Mouse (Mus musculus): ENCODE measurements around the gene Ddah1.

The Ddah1 gene

DNA sequence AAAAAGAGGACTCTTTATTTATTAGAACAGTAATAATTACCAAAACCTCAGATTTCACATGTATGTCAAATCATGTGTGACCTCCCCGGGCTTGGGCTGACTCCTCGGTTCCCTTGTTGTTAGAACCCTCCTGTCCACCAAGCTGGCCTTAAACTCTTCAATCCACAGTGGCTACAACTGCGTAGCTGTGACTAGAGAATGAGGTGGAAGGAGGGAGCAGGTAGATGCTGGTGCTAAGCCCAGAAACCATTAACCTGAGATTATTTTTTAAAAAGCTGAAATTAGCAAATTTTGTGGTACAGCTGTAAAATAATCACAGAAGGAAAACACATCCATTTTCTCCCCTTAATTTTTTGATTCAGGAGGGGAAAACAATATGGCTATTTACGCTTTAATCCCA is 10.0 kb downstream of the Ddah1 start:
- DNase-seq = no peak

DNA sequence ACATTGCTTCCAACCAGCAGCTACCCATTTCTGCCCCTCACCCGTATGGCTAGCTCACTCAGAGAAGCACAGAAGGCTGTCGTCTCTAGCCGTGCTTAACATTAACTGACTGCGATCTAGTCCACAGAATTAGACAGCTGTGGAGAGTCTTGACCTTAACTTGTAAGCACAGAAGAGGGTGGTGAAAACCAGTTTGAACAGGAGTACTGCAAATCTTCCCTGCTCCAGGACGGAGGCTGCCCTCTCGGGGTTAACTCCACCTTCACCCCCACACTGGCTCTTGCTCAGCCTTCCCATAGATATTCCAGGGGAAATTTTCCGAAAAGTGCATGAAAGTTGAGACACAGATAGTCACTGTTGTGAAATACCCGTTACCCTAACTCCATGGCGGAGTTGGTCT is 14.9 kb downstream of the Ddah1 start:
- DNase-seq = no peak

DNA sequence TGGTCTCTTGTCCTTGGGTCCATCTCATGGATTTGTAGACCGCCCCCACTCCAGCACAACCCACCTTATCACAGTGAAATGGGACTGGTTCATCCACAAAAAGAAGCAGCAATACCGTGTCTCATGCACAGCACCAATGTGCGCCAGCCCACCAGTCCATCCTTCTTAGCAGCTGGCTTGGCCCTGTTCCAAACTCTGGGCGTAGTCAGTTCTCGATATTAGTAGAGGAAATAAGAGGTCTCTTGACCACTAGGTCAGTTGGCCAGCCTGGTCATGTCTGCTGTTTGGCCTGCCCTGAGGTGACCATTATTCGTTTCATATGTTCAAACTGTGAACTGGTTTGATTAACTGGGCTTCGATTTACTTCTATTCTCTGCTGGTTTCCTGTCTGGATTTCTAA is 15.9 kb downstream of the Ddah1 start:
- DNase-seq = no peak

DNA sequence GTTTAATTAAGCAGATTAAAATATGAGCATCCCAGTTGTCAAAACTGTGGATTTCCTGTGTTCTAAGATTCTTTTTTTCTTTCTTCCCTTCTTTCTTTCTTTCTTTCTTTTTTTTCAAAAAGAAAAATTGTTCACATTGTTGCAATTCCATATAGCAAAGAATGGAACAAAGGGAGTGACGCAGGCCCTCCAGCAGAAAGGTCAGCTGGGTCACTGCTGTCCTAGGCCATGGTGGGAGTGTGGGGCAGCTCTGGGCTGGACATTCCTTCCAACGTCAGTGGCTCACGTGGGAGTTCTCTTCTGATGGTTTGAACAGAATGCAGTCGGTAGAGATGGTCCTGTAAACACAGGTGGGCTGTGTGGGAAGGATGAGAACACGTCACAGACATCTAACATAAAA is 16.8 kb downstream of the Ddah1 start:
- DNase-seq = no peak

DNA sequence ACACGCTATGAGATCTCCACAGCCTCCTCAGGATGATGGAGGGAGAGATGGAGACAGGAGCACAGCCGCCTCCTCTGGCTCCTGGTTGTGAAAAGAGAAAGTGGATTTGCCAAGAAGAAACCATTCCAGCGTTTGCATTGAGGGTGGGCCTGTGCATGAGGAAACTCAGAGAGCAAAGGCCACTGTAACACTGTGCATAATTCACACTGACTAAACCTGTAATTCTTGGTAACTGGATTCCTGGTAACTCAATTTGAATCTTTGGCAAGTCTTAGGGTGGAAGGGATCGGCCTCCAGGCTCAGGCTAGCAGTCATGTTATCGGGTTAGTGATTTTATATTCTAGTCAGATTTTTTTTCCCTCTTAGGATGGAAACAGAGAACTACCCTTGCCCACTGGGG is 17.4 kb downstream of the Ddah1 start:
- no peak for DNase-seq

DNA sequence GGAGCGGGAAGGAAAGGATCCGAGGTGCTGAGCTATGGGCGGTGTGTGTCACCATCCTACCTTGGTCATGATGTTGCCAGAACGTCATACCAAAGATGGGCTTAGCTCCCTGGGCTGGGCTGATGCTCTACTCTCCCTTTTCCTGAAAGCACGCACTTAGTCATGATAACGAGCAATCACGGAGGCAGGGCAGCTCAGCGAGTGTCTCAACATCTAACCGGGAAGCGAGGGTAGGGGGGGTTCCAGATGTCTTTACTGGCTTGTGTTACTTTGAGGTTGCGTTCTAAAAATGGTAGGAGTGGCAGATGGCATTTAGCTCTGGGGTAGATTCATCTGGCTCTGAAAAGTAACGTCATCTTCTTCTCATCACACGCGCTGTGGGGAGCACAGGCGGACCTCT is 18.5 kb downstream of the Ddah1 start:
- DNase-seq = peak; percentile 16

DNA sequence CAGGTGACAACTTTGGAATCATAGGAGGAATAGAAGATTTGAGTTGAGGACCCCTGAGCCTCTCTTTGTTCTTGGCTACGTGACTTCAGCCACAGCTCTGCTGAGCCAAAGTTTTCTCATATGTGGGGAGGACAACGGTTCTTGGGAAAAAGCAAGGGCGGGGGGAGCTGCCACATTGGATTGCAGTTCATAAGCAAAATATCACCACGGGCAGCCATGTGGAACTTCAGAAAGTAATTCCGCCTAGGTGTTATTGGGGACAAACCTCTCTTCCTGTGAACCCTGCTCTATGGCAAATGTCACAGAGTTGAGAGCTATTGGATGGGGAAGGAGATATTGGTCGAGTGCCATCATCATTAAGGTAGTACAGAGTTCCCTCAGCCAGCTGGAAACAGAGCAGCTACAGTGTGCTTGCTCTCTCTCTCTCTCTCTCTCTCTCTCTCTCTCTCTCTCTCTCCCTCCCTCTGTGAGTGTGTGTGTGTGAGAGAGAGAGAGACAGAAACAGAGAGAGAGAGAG is 20.0 kb downstream of the Ddah1 start:
- no peak for DNase-seq

DNA sequence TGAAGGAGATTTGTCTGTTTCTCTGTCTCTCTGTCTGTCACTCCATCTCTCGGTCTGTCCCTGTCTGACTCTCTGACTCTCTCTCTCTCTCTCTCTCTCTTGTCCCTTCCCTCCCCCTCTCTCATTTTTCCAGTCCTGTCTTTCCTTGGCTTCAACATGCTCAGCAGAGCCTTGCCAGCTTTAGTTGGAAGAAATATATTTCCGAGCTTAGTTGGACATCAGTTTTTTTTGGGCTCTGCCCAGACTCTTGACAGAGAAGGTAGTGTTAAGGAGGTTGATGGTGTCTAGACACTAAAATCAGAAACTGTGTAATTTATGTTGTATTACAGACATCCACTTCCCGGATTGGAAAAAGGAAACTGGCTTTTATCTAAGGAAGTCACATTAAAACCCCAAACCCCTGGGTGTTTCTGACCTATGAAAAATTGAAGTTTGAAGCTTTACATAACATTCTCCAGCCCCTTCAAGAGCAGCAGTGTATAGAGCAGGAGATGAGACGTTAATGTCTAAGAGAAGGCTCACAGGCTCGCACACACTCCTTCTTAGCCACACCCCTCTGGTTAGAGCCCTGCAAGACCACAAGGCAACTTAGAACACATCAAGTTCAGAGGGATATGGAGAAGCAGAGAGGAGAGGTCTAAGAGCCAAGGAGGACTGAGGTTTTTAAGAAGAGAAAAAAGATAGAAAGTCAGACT is 21.0 kb downstream of the Ddah1 start:
- no peak for DNase-seq

DNA sequence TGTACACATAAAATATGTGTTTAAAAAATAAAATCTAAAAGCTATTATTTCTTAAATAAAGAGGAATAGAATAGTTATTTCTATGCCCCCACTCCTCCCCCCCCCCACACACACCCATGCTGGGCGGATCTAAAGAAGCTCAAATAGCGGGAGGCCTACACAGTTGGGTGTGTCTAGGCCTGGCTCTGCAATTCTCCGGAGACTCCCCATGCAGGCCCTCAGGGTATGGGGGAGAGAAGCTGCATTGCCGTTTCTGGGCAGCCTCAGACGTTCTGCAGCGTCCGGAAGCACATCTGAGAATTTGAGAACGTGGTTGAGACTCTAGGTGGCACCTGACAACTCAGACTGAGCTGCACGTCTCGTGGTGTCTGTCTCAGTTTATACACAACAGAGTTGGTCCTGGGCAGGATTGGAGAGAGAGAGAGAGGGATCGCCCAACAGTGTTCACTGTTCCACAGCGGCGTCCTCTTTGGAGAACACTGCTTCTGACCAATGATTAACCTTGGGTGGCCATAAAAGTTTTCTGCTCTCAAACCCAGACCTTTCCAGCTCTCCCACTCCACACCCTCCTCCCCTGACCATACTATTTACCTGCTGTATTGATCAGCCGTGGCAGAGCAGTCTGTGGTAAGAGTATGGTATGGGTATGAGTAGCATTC is 22.4 kb downstream of the Ddah1 start:
- no peak for DNase-seq

DNA sequence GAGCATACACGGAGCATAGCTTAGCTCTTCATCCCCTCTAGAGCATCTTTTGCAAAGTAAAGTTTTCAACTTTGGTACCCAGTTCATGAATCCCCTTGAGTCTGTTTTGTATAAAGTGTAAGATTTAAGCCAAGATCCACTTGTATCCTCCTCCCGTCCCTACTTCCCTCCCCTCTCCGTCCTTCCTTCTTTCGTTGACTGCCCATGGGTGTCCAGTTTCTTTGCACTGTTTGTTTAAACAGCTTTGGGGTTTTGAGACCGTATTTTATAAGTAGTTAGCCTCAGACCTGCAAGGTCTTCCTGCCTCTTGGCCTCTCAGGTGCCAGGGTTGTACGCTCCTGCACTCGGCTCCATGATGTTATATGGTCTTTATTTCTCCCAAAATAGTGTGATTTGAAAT is 26.8 kb downstream of the Ddah1 start:
- no peak for DNase-seq

DNA sequence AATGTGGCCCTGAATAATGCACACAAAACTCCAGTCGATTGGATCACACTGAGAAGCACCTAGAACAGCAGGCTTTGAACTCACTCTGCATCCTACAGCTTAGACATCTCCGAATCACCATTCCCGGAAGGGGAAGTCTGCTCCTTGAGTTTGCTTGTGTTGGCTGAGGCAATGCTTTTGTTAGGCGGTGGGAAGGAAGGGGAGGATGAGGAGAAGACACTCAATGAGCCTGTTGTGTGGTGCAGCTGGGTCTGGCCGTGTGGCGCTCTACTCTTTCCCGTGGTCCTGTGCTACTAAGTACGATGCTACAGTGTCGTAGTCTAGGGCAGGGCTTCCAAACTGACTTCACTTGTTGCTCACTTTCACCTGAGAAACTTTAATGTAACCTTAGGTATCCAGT is 28.8 kb downstream of the Ddah1 start:
- no peak for DNase-seq

DNA sequence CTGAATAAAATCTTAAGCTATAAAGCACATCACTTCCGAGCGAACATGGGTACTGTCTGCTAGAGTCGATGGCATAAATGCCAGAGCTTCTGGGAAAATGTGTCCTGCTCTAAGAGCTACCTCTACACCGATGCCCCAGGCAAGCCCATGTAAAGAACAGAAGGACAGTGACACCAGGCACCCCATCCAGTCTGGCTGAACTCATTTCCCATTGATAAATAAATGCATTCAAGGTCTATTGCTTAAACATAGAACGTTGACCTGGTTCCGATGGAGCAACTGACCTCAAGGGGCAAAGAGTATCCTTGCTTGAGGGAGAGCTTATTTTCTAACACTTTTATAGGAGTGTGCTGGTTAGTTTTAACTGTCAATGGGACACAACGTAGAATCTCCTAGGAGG is 30.6 kb downstream of the Ddah1 start:
- no peak for DNase-seq

DNA sequence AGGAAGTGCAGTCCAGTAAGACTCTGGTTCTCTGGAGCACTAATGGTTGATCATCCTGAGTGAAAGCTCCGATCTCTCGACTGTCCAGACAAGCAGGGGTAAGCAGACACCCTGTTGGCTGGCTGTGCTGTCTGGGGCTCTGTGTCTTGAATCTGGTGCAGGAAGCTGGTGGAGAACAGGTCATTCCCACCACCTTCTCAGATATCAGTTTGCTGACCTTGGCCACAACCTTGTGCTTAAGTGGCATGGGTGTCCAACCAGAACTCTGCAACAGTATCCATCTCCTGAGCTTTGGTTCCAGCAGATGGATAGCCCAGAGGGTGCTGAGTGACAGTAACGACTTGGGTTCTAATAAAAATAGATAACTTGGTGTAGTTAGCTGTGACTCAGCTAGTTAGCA is 31.8 kb downstream of the Ddah1 start:
- no peak for DNase-seq

DNA sequence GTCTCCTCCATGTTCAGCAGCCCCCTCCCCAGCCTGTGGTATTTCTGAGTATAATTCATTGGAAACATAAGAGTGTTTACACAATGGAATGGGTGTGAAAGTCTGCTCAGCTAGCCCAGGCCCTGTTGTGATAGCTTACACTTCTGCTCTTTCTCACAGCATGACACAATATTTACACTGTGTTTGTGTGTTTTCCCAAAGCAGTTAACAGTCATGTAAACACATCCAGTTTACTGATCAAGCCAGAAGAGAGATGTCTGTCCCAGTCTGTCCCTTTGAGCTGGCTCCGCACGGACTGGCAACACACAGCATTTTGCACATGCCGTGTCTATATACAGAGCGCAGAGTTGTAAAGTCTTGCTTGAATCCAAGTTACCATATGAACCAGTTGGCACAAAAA is 32.2 kb downstream of the Ddah1 start:
- DNase-seq = no peak

DNA sequence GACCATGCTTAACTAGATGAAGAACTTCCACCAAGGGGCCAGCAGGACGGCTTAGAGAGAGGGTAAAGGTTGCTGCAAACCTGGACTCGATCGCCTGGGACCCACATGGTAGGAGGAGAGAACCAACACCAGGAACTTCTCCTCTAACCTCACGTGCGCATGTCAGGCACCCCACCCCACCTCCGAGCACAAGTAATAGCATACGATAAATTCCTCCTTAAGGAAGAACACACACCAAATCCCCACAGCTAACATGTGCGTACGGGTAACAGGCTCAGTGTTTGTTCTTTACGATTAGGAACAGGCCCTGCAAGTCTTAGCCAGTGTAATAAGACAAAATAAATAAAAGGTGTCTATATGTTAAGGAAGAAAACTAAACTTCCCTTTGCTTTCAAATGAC is 35.9 kb downstream of the Ddah1 start:
- DNase-seq = no peak

DNA sequence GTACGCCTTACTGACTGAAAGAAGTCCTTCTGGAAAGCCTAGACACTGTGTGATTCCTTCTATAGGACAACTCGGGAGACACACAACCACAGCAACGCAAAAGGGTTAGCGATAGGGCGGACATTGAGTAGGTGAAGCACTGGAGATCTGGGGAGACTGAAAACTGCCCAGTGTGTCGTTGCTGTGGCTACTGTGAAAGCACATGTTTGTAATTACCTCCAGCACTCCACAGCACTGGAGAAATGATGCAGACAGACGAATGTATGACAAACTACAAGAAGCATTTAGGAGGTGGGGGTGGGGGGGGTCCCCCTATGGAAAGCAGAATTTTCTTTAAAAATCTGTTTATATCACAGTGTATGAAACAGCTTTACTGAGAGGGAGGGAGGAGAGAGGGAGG is 37.4 kb downstream of the Ddah1 start:
- no peak for DNase-seq

DNA sequence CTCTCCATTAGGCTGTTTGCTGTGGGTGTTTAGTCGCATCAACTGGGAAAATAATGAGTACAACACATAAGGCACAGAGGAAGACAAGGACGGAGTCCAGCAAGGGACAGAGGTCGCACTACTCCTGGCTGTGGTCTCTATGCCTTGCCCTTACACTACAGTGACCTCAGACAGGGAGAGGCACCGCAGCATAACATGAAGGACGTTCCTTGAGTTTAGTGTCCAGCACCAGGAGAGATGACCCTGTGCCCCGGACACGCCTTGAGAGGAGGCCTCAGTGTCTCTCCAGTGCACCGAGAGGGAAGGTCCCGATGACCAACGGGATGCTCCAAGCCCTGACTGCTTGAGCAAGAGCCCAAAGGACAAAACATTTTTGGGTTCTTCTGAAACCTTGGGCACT is 39.6 kb downstream of the Ddah1 start:
- DNase-seq = no peak

DNA sequence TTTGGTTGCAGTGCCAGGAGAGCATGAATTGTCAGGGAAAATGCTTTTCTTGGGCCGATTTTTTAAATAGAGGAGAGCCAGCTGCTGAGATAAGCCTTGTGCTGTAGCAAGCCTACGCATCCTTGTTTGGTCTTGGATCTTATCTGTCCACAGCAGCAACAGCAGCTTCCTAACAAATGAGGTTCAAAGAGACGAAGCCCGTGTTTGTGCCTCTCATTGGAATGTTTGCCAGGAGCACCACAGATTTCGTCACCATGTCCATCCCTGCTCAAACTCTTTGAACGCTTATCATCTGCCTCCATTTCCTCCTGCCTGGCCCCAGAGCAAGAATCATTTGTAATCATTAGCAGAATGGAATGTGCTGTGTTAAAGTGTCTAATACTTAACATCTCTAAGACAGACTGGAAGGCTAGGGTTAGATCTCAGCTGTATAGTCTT is 40.3 kb downstream of the Ddah1 start:
- DNase-seq = no peak

DNA sequence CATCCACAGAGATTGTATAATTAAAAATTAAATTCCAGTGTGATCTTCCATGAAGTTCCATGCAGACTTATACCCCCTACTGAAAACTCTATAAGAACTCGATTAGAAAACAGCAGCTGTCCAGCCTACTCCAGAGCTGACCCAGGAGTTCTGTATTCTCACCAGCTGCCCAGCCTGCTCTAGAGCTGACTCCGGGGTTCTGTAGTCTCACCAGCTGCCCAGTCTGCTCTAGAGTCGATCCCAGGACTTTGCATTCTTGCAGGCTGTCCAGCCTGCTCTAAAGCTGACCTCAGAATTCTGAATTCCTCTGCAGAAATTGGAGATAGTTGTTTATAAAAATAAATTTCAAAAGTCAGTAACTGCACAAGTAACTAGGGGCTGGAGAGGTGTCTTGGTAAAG is 40.9 kb downstream of the Ddah1 start:
- no peak for DNase-seq

DNA sequence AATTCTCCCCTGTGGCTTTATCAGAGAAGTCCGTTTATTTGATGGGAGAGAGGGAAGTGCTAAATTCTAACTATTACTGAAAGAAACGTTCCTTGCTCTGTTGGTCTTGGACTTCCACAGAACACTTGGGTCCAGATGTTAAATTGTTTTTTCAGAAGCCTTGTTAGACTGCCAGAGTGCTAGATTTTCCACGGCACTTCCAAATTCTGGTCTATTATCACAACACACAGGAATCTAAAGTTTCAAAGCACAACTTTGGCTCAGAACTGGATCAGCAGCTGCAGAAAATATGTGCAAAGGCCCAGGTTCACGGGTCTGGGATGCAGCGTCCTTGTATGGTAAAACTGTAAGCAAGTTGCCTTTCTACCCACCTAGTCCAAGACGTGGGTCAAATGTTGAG is 43.6 kb downstream of the Ddah1 start:
- no peak for DNase-seq

DNA sequence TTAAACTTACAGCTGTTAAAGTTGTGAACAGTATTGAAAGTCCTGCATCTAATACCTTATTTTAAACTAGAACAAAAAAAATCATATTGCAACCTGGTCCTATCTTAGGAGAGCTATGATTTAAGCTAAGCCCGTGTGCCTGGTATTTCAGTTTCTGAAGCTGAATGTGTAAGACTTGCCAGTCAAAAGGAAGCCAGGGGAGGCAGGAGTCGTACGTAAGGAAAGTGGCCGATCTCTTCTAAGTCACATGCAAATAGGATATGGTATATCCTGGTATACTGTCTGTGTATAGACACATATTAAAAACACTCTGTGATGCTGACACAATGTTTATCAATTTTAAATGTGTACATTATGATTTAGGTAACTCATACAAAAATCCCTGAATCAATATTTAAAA is 47.4 kb downstream of the Ddah1 start:
- DNase-seq = no peak

DNA sequence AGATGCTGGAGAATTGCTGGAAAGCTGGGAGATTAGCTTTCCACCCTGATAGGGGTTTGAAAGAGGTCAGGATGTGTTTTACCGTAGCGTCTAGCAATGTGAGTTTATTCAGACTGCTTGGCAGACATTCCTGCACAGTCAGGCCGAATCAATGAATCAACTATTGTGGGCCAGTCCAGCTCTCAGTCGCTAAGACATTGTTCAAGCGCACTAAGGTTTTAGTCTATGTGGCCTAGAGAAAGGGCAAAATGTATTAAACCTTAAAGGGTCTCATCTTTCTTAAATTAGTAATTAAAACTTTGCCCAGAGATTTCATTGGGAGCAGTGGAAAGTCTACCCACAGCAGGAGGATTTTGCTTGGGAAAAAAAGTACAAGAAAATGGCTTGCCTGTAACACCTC is 48.0 kb downstream of the Ddah1 start:
- no peak for DNase-seq

DNA sequence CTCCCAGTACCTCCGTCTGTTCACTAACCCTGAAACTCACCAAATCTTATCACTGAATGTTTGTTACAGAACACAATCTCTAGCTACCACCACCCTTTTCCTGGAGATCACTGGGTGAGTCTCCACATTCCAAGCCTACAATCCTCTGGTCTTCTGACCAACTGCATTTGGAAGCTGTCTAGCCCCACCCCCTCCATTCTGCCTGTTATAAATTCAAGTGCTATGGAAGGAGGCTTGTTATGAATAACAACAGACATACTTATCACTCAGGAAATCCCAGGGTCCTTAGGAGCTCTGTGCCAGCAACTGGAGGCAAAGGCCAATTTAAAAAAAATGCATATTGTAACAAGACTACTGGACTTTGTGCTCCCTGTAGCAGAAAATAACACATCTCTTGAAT is 58.3 kb downstream of the Ddah1 start:
- DNase-seq = no peak

DNA sequence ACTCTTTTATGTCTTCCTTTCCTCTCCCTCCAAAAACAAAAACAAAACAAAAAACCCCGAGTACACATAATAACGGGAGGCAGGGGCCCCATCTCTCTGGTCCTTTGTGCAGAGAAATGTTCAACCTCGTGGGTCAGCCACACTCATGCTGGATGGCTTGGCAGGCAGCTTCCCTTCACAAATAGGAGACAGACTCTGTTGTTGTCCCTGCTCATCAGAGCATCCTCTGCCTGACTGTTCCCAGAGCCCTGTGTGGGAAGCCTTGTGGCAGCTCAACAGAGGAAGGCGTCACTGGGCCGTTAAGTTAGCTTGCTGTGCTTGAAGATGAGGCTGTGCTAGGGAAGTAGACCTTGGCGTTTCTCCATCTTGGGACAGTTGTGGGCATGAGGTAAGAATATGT is 58.8 kb downstream of the Ddah1 start:
- no peak for DNase-seq

DNA sequence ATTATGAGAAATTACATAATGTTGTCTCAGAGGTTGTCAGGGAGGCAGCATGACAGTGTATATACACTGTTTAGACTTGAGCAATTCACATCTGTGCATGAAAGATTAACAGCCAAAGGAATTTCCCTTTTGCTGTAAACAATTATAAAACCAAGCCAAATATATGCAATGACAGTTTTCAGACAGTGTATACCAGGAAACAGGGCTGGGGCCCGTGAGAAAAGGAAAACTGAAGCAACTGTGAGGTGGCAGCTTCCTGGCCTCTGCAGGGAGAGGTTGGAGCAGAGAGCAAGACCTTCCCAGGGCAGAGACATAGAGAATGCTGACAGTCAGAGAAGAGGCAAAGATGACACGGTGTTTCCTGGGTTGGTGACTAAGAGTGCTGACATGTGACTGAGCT is 62.0 kb downstream of the Ddah1 start:
- DNase-seq = no peak

Measured in right cerebral cortex, postnatal 25 days (tissue).